Mouse (Mus musculus): ENCODE data around the gene Ubtd2.

- no peak for TF ChIP-seq CTCF (IDR thresholded peaks at IDR 0.05; ENCODE audit: low read depth)
- no peak for TF ChIP-seq EP300 (IDR thresholded peaks at IDR 0.05; ENCODE audit: low read depth)
Observed at GRCm38 (mm10) chr11:32442576-32442975, 12.6 kb upstream of the Ubtd2 start.

Data from heart, postnatal 0 days (tissue).